Mouse (Mus musculus) cerebellum, adult 11 months (tissue): Measurements from ENCODE around the gene Dydc1.
"Not testable (repeated sequence)": the region's sequence is repeated elsewhere in the genome, so short reads cannot be mapped to it uniquely, and the experiment has no call there.

Source experiments
- DNase-seq: peaks from one replicate; pipeline ENCODE4 v3.0.0; 2022

The Dydc1 gene

DNA sequence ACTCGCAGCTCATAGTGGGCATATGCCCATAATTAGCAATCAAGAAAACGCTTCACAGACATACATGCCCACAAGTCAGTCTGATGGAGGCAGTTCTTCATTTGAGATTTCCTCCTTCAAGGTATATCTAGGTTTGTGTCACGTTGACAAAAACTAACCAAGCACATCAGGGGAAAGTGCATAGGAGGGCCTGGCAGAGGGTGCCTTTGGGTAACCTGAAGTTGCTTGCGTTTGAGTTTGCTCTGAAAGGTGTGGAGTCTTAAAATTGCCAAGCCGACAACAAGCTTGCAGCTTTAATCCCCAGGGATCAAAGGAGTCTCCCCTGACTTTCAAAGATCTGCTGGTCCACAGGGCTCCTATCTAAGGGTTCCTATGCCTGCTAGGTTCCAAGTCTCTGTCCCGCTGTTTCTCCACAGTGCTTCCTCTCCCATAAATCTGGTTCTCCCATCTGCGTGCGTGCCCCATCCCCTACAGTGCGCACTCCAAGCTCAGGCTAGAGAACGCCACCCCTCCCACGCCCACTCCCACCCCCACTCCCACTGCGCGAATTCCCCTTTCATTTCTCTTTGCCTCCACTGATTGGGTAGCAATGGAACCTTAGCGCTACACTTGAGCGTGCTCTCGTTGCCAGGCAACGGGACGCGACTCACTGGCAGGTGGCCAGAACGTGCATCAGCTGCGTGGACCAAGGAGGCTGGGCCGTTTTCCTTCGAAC lies at the start of gene Dydc1:
Gene Dydc1 (plus strand): TSS at position 683 of the 715 bp plus-strand sequence.
- DNase-seq = peak; percentile 21

DNA sequence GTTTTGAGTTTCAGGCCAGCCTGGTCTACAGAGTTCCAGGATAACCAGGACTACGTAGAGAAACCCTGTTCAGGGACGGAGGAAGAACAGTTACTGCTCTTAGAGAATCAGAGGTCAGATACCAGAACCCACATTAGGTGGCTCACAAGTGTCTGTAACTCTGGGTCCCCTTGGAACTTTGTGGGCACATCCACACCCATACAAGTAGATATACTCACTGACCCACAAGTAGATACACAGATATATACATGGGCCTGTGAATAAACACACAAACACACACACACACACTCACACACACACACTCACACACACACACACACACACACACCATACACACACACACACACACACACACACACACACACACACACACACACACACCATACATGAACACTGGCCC lies 47.6 kb upstream of the Dydc1 start:
- no peak for DNase-seq

DNA sequence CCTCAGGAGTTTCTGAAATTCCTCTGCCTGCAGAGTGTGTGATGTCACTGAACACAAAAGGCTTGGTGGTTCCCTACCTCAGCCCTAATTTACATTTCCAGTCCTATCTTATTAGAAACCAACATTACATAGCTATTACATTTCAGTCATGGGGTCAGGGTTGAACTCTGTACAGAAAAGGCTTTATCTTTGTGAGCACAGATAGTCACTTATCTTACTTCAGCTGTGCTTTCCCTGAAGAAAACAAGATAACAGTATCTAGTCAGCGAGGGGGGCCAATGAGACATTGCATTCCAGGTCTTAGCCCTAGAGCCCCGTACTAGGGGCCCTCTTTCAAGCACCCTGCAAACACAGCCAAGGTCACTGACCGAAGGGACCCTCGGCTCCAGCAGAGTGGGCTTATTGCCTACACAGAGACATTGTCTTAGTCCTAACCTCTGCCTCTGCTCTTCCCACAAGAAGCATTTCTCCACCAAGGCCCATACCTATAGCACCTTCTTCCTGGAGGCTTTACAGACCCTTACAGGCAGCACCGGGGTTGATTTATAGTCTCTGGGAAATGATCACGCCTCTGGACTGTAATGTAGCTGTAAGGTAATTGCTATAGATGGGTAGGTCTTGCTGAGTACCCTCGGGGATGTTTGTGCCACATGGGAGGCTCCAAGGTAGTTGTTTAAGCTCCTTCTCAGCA lies 47.0 kb upstream of the Dydc1 start:
- DNase-seq = no peak

DNA sequence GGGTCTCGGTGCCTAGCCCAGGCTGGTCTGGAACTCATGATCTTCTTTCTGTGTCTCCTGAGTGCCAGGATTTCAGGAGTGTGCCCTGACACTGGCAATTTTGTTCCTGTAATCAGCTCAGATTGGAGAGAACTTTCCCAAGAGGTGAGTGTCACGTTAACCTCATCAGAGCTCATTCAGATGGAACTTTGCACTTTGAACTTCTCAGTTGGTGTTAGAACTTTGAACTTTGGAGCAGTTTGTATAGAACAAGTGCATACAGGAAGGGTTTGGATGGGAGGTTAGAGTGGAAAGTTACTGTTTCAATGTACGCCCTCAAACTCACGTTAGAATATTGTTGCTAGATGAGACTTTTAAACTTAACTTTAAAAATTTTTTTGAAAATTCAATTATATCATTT lies 43.4 kb upstream of the Dydc1 start:
- DNase-seq = no peak

DNA sequence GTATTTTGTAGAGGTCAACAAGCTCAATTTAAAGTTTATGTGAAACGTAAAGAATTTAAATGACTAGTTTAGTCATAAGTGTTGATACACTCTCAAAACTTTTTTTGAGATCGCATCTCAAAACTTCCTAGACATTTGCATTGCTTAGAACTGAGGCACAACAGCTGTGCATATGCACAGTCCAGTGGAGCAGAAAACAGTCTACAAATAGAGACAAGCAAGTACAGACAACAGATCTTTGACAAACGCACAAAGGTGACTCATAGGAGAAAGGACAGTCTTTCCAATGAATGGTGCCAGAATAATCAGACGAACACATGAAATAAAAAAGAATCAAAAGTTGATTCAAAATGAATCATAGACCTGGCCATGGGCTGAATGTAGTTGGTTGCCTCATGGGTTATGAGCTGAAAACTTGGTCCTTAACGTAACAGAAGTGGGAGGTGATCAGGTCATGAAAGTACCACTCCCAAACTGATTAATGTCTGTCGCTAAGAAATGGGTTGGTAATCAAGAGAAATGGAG lies 41.7 kb upstream of the Dydc1 start:
- no peak for DNase-seq

DNA sequence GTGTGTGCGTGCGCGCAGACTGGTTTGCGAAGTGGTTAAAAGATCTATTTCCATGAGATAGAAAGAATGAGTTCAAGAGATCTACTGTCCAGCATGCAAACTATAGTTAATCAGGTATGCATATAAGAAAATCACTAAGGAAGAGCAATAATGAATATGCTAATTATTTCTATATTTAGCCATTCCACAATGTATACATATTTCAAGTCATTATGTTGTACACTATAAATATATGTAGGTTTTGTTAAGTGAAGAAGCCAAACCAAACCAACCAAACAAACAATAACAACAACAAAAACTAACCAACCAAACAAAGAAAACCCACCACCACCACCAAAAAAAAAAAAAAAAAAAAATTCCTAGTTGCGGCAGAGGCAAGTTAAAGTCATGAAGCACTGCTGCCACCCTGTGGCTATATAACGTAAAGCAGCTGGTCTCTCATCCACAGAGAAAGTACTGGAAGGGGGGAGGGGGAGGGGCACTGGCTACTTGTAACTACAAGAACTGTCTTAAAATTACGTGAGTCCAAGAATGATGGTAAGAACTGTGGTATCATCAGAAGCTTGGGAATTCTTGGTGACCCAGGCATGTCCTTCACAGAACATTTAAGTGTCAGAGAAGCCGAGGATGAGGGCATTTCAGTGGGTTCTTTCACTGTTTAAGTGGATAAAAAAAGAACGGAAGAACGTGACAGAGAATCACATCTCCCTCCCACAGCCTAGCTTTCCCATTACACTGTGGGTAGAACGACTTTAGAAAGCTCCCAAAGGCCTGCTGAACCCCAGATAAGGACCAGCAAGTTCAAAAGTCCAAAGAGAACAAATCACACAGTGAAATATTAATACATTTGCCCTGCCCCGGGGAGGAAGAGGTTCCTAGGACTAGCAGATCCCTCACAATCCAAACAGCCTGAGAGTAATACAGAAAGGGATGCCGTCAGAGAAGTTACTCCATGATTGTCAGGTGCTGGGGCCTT lies 39.3 kb upstream of the Dydc1 start:
- peak; percentile 53 for DNase-seq

DNA sequence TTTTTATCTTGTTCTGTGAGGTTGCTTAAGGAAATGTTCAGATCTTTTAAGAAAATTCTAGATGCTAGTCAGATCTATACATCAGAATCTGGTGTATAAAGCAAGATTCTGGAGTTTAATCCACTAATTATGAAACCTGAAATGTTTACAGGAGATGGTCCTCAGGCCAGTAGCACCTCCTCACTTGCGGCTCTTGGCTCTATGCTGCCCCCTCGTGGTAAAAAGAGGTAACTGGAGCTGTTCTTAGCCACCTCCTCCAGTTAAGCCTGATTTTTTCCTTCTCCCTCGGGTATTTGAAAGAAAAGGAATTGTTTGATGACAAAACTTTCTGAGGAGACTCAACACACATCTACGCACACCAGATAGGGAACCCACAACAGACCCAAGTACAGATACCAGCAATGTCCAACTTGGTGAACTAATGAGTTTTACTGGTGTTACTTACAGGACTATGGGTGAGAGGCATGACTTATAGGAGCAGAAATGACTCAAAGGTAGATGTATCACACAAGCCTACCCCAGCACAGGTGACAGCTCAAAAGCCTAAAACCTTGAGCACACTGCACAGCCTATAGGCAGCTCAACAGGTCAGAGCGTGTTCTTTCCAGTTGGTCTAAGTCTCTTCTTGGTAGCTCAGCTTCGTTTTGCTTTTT lies 37.4 kb upstream of the Dydc1 start:
- DNase-seq = peak; percentile 40

DNA sequence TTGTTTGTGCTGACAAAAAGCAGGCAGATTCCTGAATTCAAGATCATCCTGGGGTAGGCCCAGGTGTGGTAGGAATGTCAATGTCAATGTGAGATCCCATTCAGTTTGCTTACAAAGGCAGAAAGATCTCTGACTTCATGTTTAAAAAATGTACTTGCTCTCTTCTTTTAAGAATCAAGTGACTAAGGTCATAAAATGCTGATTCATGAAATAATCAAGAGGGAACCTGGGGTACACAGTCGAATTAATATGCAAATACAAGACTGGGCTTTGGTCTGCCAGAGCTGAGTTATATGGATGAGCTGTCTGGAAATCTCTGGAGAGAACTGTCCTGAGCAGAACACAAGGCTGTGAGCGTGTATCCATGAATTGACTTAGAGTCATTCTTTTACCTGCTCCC lies 25.3 kb upstream of the Dydc1 start:
- DNase-seq = no peak

DNA sequence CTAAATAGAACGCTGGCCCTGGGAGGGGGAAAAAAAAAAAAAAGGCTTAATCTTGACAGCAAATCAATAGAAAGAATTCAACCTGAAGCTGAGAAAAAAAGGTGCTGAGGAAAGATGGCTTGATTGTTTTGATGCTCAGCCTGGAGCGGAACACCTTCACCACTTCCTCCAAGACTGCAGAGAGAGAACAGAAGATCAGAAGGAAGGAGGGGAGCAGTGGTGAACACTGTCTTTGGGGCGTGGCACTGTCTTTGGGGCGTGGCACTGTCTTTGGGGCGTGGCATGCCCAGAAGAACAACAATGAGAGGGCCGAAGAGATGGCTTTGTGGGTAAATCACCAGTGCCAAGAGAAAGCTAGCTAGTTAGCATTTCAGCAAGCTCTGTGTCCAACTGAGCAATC lies 22.2 kb upstream of the Dydc1 start:
- DNase-seq = no peak

DNA sequence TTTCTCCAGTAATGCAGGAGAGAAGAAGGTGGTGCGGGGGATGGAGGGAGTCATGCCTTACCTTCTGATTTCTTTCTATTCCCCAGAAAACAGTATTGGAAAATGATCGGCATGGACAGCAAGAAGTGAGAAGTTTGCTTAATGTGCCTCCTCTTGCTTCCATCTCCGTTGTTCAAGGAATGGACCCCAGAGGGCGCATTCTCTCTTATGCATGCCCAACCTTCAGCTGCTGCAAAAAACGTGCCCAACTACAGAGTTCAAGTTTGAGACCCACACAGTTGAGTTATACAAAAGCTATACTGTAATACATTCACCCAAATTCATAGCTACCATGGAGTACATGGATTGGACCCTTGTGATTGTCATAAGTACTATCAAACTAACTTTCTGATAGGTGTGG lies 20.2 kb upstream of the Dydc1 start:
- DNase-seq = no peak

DNA sequence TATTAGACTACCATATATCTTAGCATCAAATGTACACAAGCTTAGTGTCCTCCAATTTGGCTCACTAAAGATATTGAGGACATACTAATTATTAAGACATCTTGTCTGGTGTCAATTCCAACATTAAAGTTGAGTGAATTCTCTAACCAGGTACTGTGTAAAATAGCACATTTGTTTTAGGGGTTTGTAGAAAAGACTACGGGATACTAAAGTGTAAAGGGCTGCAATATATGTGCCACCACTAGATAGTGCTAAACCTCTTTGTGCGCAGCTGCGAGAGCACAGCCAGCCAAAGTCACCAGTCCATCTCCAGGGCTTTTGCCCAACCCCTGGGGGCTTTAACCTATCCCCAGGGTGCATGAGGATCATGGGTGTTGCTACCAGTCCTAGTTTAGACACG lies 19.5 kb upstream of the Dydc1 start:
- DNase-seq = not testable (repeated sequence)

DNA sequence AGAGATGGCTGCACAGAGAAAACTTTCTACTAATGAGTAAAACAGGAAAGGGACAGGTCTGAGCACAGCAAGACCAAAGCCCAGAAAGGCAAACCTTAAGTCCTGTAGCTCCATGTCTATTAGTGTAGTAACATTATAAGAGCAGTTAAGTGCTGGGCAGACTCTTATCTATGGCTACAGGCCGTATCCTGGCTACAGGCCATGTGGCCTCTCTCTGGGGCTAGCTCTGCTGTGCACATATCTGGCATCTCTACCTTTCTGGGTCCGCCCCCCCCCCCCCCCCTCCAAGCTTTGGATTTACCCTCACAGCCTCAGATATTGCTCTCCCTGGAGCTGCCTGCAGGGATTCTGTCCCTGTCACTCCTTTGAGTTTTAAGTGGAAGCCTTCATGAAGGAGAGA lies 7.5 kb upstream of the Dydc1 start:
- DNase-seq = no peak

DNA sequence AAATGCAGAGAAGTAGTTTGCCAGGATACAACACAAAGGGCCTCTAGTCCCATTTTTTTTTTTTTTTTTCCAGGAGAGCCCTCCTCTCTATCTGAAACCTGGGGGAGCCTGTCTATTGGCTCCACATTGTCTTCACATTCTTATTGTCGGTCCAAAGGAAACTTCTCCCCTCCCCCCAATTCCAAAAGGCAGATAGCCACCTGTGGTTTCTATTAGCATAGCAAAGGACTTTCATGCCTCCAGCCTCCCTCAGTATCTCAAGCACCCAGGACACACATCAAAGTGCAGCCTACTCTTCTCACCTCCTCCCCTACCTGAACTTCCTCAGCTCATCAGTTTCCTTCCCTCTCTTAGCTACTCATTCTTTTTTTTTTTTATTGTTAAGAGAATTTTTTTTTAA lies 6.3 kb upstream of the Dydc1 start:
- DNase-seq = no peak

DNA sequence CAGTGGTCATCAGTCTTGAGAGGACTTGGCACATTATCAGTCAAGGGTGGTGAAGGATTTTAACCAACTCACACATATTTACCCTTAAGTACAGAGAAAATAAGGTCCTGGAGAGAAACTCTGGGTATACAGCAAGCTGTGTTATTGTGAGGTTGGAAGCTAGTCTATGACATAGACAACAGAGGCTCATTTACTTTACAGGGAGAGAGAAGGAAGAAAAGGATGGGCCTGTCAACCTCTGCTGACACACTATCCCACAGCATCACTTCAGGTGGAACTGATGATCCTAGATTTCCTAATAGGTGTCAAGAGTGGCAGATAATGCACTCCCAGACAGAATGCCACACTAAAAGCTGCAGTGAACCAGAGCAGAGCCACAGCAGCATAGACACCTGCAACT lies 3.6 kb upstream of the Dydc1 start, which contains the start of gene Dydc2:
Gene Dydc2 (minus strand): TSS at position 101 of the 400 bp plus-strand sequence.
- no peak for DNase-seq

DNA sequence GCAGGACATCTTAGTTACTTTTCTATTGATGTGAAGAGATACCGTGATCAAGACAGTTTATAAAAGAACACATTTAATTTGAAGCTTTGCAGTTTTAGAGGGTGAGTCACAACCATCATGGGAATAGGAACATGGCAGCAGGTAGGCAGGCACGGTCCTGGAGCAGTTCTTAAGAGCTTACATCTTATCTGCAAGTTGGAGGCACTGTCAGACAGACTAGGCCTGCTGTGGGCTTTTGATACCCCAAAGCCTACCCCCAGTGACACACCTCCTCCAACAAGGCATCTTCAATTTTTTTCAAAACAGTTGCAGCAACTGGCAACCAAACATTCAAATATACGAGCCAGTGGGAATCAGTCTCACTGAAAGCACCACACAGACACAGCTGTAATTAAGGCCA lies 2.4 kb upstream of the Dydc1 start:
- no peak for DNase-seq

DNA sequence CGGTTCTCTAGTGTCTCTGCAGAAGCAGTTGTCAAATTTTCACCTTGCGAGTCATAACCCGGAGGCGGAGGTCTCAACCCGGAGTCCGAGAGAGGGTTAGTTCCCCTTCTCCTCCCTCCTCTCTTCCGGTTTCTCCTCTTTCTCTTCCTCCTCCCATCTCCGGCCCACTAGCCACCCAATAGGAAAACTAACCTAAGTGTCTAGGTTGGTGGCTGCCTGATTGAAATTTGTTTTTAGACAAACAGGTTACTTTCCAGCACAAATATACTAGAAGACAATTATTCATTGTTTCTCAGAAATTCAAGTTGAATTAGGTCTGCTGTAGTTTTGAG lies 199 bp downstream of the Dydc1 start:
- no peak for DNase-seq

DNA sequence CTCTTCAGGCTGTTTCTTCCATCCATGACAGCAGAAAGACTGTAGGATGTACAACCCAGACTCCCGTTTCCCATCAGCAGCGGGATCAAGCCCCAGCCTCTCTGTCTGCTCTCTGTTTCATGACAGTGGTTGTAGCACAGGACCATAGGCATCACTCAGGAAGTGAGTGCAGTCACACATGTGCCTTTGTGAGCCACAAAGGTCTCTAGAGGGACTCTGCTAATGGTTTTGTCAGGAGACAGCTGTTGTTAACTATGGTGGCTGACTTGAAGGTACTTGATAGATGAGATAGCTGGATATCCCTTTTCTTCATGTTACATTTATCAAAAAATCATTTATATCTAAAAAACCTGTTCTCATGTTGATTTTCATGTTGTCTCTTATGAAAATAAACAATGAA lies 9.7 kb downstream of the Dydc1 start:
- DNase-seq = no peak

DNA sequence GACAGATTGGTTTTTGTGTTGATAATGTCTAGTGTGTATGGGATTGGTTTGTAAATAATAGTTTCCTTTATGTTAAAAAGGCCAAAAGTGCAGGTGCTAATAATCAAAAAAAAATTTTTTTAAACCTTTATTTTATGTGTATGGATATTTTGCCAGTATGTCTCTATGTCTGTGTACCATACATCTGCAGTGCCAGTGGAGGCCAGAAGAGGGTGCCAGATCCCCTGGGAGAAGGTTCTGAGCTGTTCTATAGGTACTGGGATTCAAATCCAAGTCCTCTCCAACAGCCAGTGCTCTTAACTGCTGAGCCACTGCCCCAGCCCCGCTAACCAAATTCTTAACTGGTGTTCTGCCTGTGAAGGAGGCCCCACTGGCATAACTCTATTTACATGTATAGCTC lies 14.8 kb downstream of the Dydc1 start:
- DNase-seq = no peak

DNA sequence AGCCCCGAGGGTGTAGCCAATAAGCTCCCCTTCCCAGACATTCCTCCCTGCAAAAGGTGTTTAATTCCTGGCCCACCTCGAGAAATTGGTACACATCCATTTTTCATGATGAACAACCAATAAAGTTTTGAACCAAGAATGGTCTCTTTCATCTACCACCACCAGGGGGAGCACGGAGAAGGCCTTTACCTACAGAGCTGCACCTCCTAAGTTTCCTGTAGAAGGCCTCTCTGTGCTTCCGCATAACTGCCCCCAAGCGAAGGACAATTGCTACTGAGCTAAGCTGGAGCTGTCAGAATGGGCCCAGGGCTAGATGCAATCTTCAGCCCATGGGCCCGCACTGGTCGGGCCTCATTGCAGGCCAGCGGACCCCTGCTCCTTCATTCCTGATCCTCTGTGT lies 18.1 kb downstream of the Dydc1 start:
- no peak for DNase-seq

DNA sequence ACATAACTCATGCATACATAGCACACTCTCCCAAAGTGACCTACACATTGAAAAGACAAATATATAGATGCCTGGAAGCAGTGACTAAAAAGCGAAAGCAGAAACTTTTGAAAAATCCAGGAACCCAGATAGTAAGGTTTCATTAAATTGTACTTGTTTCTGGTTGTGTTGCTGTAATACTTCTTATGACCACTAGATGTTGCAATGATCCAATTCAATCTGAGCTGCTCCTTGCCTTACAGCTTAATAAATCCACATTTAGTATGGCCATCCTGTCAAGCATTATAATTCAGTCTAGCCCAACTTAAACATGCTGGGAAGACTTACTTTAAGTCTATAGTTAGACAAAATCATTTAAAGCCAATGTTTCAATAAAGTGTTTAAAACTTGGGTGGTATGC lies 21.4 kb downstream of the Dydc1 start:
- no peak for DNase-seq

DNA sequence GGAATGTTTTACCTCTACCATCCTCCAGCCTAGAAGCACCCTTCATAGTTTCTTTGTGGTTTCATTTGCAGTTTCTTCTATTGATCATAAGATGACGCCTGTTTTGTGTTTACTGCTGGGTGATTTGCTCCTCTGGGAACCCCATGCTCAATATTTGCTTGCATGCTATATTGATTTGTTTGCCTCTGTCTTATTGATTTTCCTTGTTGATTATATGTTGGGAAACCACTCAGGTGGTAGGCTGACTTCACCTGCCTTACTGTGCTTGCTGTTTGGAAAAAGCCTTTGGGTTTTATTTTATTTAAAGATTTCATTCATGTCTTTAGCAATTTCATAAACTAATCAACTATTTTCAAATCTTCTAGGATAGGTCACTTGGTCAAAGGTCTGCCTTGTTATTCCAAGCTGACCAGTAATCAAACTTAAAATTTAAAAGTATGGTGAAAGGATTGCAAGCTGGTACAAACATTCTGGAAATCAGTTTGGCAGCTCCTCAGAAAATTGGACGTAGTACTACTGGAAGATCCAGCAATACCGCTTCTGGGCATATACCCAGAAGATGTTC lies 23.7 kb downstream of the Dydc1 start:
- no peak for DNase-seq

DNA sequence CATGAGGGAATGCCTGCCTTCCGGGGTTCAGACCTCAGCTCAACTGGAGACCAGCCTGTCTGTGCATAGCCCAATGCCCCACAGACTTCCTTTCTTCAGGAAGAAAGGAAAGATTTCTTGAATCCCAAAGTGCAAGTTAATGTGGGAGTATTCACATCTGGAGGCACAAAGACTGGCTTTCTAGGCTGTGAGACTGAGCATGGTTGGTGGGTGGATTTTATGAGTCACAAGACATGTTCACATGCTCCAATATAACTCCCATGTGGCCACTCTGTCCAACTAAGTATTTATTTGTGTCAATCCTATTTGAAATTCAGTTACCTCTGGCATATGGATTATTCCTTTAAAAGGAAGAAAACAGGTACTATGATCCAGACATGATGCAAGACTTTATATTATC lies 26.0 kb downstream of the Dydc1 start:
- no peak for DNase-seq

DNA sequence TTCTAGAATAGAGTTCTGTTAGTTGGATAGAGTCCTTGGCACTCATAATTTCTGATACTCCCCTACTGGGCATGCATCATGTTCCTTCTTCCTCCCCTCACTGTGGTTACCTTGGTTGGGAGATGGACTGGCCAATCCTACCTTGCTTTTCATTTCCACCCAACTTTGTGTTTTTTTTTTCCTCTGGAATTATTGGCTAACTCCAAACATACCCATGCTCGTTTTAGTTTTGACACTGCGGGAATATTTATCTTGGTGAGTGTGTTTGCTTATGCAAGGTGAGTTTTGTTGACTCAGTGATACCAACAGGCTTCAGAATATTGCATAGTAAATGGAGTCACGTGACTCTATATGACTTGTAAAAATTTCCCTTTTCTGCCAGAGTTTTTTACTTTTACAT lies 28.0 kb downstream of the Dydc1 start:
- no peak for DNase-seq
